Mouse (Mus musculus): ENCODE results near the gene Nccrp1.
"Not testable (repeated sequence)": the region's sequence is repeated elsewhere in the genome, so short reads cannot be mapped to it uniquely, and the experiment has no call there.

Gene Nccrp1

GRCm38 (mm10) chr7:28510405-28510974 is 36.6 kb downstream of the Nccrp1 start, which contains the start of gene Ifnl2:
Gene Ifnl2 (minus strand): TSS chr7:28510455.
- not testable (repeated sequence) for DNase-seq

GRCm38 (mm10) chr7:28509121-28509520 is 37.9 kb downstream of the Nccrp1 start:
- not testable (repeated sequence) for DNase-seq

GRCm38 (mm10) chr7:28505585-28505984 is 41.5 kb downstream of the Nccrp1 start:
- no peak for DNase-seq

- no peak for DNase-seq
These were observed 51.6 kb downstream of the Nccrp1 start for GRCm38 (mm10) chr7:28495426-28495825.

All from right cerebral cortex, postnatal 14 days (tissue).